Mouse (Mus musculus): ENCODE results near the gene Nphp3.

Gene Nphp3

GRCm38 (mm10) chr9:104064571-104064970 is 62.2 kb downstream of the Nphp3 start:
- DNase-seq: no peak

DNA sequence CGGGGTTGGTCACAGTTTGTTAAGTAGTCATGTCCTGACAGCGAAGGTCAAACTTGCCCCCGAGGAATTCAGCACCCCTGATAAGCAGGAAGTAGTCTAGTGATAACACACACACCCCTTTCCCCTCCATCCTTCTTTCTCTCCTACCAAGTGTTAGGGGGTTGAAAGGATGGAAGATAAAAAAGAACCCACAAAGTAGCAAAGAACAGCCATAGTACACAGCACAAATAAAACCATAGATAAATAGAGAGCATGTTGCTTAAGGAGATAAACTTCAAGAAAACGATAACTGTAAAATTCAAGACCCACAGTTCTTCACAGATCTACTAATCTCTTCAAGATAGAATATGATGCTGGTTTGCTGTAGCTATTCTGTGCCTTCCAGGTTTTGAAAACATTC is 67.9 kb downstream of the Nphp3 start:
- DNase-seq: no peak

DNA sequence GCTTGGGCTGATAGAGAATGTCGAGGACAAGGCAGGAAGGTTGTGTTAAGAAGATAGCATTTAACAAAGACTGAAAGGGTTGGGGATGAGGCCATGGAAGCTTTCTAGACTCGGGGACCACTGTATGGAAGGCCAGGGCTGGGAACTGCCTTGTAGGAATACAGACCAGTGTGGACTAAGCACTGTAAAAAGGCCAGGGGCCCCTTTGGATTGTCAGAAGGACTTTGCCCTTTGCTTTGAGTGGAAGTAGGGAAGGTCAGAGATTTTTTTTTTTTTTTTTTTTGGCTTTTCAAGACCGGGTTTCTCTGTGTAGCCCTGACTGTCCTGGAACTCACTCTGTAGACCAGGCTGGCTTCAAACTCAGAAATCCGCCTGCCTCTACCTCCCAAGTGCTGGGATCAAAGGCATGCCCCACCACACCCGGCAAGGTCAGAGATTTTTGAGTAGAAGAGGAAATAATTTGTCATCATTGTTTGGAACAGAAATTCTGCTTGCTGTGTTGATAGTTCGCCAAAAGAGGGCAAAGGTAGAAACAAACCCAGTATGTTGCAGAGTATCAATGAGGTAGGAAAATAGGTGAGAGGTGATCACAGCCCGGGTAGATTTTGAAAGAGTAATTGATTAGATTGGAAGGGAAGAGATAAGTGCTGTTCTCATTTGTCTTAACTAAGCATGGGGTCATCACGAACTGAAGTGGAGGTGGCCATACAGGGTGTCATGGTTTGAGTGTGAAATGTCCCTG is 68.7 kb downstream of the Nphp3 start:
- no peak for DNase-seq

DNA sequence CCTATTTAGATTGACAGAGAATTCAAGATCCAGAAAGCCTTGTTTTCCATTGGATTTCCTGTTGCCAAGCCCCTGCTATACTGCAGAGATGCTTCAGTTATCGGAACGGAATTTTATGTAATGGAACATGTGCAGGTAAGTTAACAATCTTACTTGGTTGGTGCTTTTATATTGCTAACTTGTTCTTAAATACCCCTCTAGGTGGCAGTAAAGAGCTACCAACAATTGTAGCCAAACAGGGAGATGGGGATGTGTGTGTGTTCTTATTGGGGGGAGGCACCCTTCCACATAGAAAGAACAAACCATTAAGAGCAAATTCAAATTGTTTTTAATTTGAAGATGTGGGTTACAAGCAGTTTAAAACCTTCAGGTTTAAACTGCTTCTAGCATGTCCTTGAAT is 73.5 kb downstream of the Nphp3 start:
- DNase-seq: no peak

GRCm38 (mm10) chr9:104078780-104079179 is 76.4 kb downstream of the Nphp3 start:
- DNase-seq: no peak

DNA sequence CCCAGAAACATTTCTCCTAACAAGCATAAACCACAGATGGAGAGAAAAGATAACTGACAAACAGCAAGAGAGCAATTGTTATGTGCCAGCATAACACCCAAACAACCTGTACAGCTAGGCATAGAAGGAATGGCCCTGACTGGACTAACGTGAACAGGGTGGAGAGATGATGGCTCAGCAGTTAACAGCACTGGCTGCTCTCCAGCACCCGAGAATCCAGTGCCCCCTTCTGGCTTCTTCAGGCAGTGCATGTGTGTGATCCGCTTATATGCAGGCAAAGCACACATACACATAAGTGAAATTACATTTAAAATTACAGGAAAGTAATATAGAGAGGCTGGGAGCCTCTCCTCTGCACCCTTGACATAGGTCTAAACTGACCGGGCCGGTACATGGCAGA is 77.0 kb downstream of the Nphp3 start:
- peak; percentile 74 to 76 for DNase-seq

- no peak for DNase-seq
Measured at GRCm38 (mm10) chr9:104080038-104080437, 77.7 kb downstream of the Nphp3 start.

- no peak for DNase-seq
Measured at GRCm38 (mm10) chr9:104085730-104086429, 83.5 kb downstream of the Nphp3 start.

DNA sequence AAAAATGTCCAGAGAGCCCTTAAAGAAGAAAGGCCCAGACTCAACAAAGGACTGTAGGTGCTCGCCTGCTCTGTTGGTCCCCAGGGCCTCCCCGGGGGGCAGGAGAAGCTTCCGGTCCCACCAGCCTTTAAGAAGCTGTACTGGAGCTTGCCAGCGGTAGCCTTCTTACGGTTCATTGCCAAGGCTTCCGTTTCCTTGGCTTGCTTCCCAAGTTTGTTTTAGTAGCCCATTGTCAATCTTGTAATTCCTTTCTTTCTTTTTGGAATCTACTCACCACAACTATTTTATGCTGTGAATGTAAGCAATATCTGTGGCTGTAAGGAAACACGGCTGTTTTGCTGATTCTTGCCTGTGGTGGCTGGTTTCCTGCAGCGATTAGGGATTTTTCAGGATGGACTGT is 86.2 kb downstream of the Nphp3 start:
- peak; percentile 44 to 62 for DNase-seq

DNA sequence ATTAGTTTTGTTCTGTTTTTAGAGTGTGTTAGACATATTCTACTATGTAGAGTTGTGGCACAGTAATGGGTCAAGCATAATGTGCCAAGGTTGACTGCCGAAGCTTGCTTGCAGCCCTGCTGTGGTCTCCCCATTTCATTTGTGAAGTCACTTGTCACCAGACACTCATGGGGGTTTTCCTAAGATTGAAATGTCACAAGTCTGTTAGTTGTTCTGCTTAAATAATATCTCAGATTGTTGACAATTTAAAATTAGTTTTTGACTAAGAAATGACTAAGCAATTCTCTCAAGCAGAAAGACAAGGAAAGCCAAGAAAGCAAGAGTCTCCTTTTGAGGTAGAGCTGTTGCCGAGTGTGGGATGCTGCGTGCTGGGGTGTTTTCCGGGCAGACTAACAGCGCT is 90.6 kb downstream of the Nphp3 start:
- DNase-seq: no peak
